Mouse (Mus musculus): ENCODE measurements around the gene Zdhhc21. TPM values are rescaled to one million over a fixed set of nuclear protein-coding genes. Genes with fewer than 3 reads are reported as not detected.

Zdhhc21 gene
- polyA plus RNA-seq, 1 experiment from 2014 or later, result 10.9 TPM

- Histone ChIP-seq H3K9ac (ENCODE audit: low read depth, low read length) (no peak within 1 kb of the TSS), H3K27me3 (replicated peaks; ENCODE audit: control insufficient read depth, insufficient read depth, low read length) (no peaks in the 10 kb centered on the region), H3K4me1 (replicated peaks; ENCODE audit: control insufficient read depth, insufficient read depth, low read length) (no peaks in the 10 kb centered on the region), H3K9me3 (ENCODE audit: control insufficient read depth, low read length) (no peaks in the 10 kb centered on the region), H3K36me3 (ENCODE audit: control insufficient read depth, insufficient read depth, low read length) (no peaks in the 10 kb centered on the region), H3K27ac (ENCODE audit: low read depth, low read length) (no peak within 1 kb of the TSS), H3K4me3 (ENCODE audit: low read depth, low read length) (no peak within 1 kb of the TSS), H3K4me2 (no peak within 1 kb of the TSS)
- WGBS, result 65% methylated on average over 19 of the region's 19 CpGs
- no peak for ATAC-seq (replicated peaks; ENCODE audit: low FRiP score)
- no peak for DNase-seq (ENCODE audit: low spot score)
These were observed 25.1 kb upstream of the Zdhhc21 start, which contains the start of gene Cer1 for GRCm38 (mm10) chr4:82884636-82885534. Gene Cer1 (minus strand): TSS chr4:82885148.

DNA sequence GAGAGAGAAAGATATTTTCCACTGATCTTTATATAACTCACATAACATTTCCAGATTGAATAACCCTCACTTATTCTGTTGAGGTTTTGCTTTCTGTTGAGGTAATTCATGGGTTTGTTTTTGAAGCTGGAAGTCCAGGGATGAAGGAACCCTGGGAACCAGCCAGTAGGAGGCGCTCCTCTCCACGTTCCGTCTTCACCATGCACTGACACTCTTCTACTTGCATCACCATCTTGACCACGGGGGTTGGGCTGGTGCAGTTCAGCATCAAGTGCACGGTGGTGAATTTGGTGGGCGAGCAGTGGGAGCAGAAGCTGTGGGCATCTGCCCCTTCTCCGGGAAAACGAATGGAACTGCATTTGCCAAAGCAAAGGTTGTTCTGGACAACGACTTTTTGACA, 22.7 kb upstream of the Zdhhc21 start:
- H3K4me2 ChIP-seq, result no peak overlapping the region
- WGBS, result 77% methylated on average over 9 of the region's 9 CpGs
- H3K27me3 ChIP-seq (replicated peaks; ENCODE audit: control insufficient read depth, insufficient read depth, low read length), result no peaks in the 10 kb centered on the region
- no peak overlapping the region for H3K9ac ChIP-seq (ENCODE audit: low read depth, low read length)
- no peaks in the 10 kb centered on the region for H3K36me3 ChIP-seq (ENCODE audit: control insufficient read depth, insufficient read depth, low read length)
- ATAC-seq (replicated peaks; ENCODE audit: low FRiP score) (no peak), DNase-seq (ENCODE audit: low spot score) (no peak)
- no peak overlapping the region for H3K27ac ChIP-seq (ENCODE audit: low read depth, low read length)
- H3K4me1 ChIP-seq (replicated peaks; ENCODE audit: control insufficient read depth, insufficient read depth, low read length), result no peaks in the 10 kb centered on the region
- H3K9me3 ChIP-seq (ENCODE audit: control insufficient read depth, low read length), result no peaks in the 10 kb centered on the region
- no peak overlapping the region for H3K4me3 ChIP-seq (ENCODE audit: low read depth, low read length)

- ATAC-seq (replicated peaks; ENCODE audit: low FRiP score) (no peak), DNase-seq (ENCODE audit: low spot score) (no peak)
- 74% methylated on average over 3 of the region's 3 CpGs for WGBS
- Histone ChIP-seq H3K4me1 (replicated peaks; ENCODE audit: control insufficient read depth, insufficient read depth, low read length) (no peaks in the 10 kb centered on the region), H3K9me3 (ENCODE audit: control insufficient read depth, low read length) (no peaks in the 10 kb centered on the region), H3K9ac (ENCODE audit: low read depth, low read length) (no peak overlapping the region), H3K4me2 (no peak overlapping the region), H3K27ac (ENCODE audit: low read depth, low read length) (no peak overlapping the region), H3K27me3 (replicated peaks; ENCODE audit: control insufficient read depth, insufficient read depth, low read length) (no peaks in the 10 kb centered on the region), H3K4me3 (ENCODE audit: low read depth, low read length) (no peak overlapping the region), H3K36me3 (ENCODE audit: control insufficient read depth, insufficient read depth, low read length) (no peaks in the 10 kb centered on the region)
These were observed 21.6 kb upstream of the Zdhhc21 start for GRCm38 (mm10) chr4:82881366-82881765.

- no peak overlapping the region for H3K4me3 ChIP-seq (ENCODE audit: low read depth, low read length)
- no peak for DNase-seq (ENCODE audit: low spot score)
- ATAC-seq (replicated peaks; ENCODE audit: low FRiP score), result no peak
- no peak overlapping the region for H3K9ac ChIP-seq (ENCODE audit: low read depth, low read length)
- no peaks in the 10 kb centered on the region for H3K4me1 ChIP-seq (replicated peaks; ENCODE audit: control insufficient read depth, insufficient read depth, low read length)
- no peaks in the 10 kb centered on the region for H3K9me3 ChIP-seq (ENCODE audit: control insufficient read depth, low read length)
- WGBS, result 80% methylated on average over 2 of the region's 2 CpGs
- H3K27me3 ChIP-seq (replicated peaks; ENCODE audit: control insufficient read depth, insufficient read depth, low read length), result no peaks in the 10 kb centered on the region
- no peaks in the 10 kb centered on the region for H3K36me3 ChIP-seq (ENCODE audit: control insufficient read depth, insufficient read depth, low read length)
- H3K27ac ChIP-seq (ENCODE audit: low read depth, low read length), result no peak overlapping the region
- H3K4me2 ChIP-seq, result no peak overlapping the region
These were observed 20.5 kb upstream of the Zdhhc21 start for GRCm38 (mm10) chr4:82880243-82880642.

- no peak overlapping the region for H3K27ac ChIP-seq (ENCODE audit: low read depth, low read length)
- no peaks in the 10 kb centered on the region for H3K36me3 ChIP-seq (ENCODE audit: control insufficient read depth, insufficient read depth, low read length)
- ATAC-seq (replicated peaks; ENCODE audit: low FRiP score), result no peak
- H3K4me1 ChIP-seq (replicated peaks; ENCODE audit: control insufficient read depth, insufficient read depth, low read length), result no peaks in the 10 kb centered on the region
- no peaks in the 10 kb centered on the region for H3K27me3 ChIP-seq (replicated peaks; ENCODE audit: control insufficient read depth, insufficient read depth, low read length)
- H3K4me2 ChIP-seq, result no peak overlapping the region
- H3K9ac ChIP-seq (ENCODE audit: low read depth, low read length), result no peak overlapping the region
- DNase-seq (ENCODE audit: low spot score), result no peak
- 82% methylated on average over 6 of the region's 6 CpGs for WGBS
- no peak overlapping the region for H3K4me3 ChIP-seq (ENCODE audit: low read depth, low read length)
- H3K9me3 ChIP-seq (ENCODE audit: control insufficient read depth, low read length), result no peaks in the 10 kb centered on the region
These were observed 19.4 kb upstream of the Zdhhc21 start for GRCm38 (mm10) chr4:82879152-82879551.

GRCm38 (mm10) chr4:82876656-82877055, 16.9 kb upstream of the Zdhhc21 start:
- H3K27me3 ChIP-seq (replicated peaks; ENCODE audit: control insufficient read depth, insufficient read depth, low read length), result no peaks in the 10 kb centered on the region
- 60% methylated on average over 2 of the region's 2 CpGs for WGBS
- no peaks in the 10 kb centered on the region for H3K9me3 ChIP-seq (ENCODE audit: control insufficient read depth, low read length)

DNA sequence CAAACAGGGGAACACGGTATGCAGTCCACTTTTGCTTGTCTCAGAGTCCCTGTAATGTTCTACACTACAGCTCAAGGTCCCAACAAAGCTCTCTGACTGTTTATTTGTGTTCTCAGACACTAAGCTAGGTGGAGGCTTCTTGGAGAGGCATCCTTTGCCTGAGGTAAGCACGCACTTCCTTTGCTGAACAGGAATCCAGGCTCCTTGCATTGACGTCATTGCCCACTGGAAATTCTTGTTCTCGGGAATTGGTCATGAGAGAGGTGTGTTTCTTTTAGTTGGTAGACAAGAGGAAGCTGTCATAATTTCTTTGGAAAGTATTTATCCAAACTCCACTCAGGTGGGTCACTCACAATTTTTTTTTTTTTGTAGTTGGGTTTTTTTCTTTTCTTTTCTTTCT, 15.8 kb upstream of the Zdhhc21 start:
- no peak overlapping the region for H3K9ac ChIP-seq (ENCODE audit: low read depth, low read length)
- H3K4me3 ChIP-seq (ENCODE audit: low read depth, low read length), result no peak overlapping the region
- WGBS, result 75% methylated on average over 4 of the region's 4 CpGs
- H3K4me2 ChIP-seq, result no peak overlapping the region
- no peaks in the 10 kb centered on the region for H3K36me3 ChIP-seq (ENCODE audit: control insufficient read depth, insufficient read depth, low read length)
- no peak overlapping the region for H3K27ac ChIP-seq (ENCODE audit: low read depth, low read length)
- ATAC-seq (replicated peaks; ENCODE audit: low FRiP score) (no peak), DNase-seq (ENCODE audit: low spot score) (no peak)
- H3K9me3 ChIP-seq (ENCODE audit: control insufficient read depth, low read length), result no peaks in the 10 kb centered on the region
- H3K27me3 ChIP-seq (replicated peaks; ENCODE audit: control insufficient read depth, insufficient read depth, low read length), result no peaks in the 10 kb centered on the region
- no peaks in the 10 kb centered on the region for H3K4me1 ChIP-seq (replicated peaks; ENCODE audit: control insufficient read depth, insufficient read depth, low read length)

More at GRCm38 (mm10) chr4:82876656-82877055, 16.9 kb upstream of the Zdhhc21 start:
- no peak overlapping the region for H3K4me3 ChIP-seq (ENCODE audit: low read depth, low read length)
- H3K4me2 ChIP-seq, result no peak overlapping the region
- H3K4me1 ChIP-seq (replicated peaks; ENCODE audit: control insufficient read depth, insufficient read depth, low read length), result no peaks in the 10 kb centered on the region
- DNase-seq (ENCODE audit: low spot score) (no peak), ATAC-seq (replicated peaks; ENCODE audit: low FRiP score) (no peak)
- H3K9ac ChIP-seq (ENCODE audit: low read depth, low read length), result no peak overlapping the region
- no peak overlapping the region for H3K27ac ChIP-seq (ENCODE audit: low read depth, low read length)
- H3K36me3 ChIP-seq (ENCODE audit: control insufficient read depth, insufficient read depth, low read length), result no peaks in the 10 kb centered on the region

GRCm38 (mm10) chr4:82874791-82875190, 15.0 kb upstream of the Zdhhc21 start:
- no peaks in the 10 kb centered on the region for H3K9me3 ChIP-seq (ENCODE audit: control insufficient read depth, low read length)
- ATAC-seq (replicated peaks; ENCODE audit: low FRiP score), result no peak

GRCm38 (mm10) chr4:82872548-82872947, 12.8 kb upstream of the Zdhhc21 start:
- no peak overlapping the region for H3K4me2 ChIP-seq
- H3K4me3 ChIP-seq (ENCODE audit: low read depth, low read length), result no peak overlapping the region
- H3K36me3 ChIP-seq (ENCODE audit: control insufficient read depth, insufficient read depth, low read length), result no peaks in the 10 kb centered on the region
- H3K27me3 ChIP-seq (replicated peaks; ENCODE audit: control insufficient read depth, insufficient read depth, low read length), result no peaks in the 10 kb centered on the region
- 77% methylated on average over 4 of the region's 4 CpGs for WGBS
- DNase-seq (ENCODE audit: low spot score), result no peak
- H3K27ac ChIP-seq (ENCODE audit: low read depth, low read length), result no peak overlapping the region
- no peaks in the 10 kb centered on the region for H3K4me1 ChIP-seq (replicated peaks; ENCODE audit: control insufficient read depth, insufficient read depth, low read length)
- no peaks in the 10 kb centered on the region for H3K9me3 ChIP-seq (ENCODE audit: control insufficient read depth, low read length)
- ATAC-seq (replicated peaks; ENCODE audit: low FRiP score), result no peak
- H3K9ac ChIP-seq (ENCODE audit: low read depth, low read length), result no peak overlapping the region

More at GRCm38 (mm10) chr4:82874791-82875190, 15.0 kb upstream of the Zdhhc21 start:
- H3K36me3 ChIP-seq (ENCODE audit: control insufficient read depth, insufficient read depth, low read length), result no peaks in the 10 kb centered on the region
- no peak for DNase-seq (ENCODE audit: low spot score)
- no peaks in the 10 kb centered on the region for H3K4me1 ChIP-seq (replicated peaks; ENCODE audit: control insufficient read depth, insufficient read depth, low read length)
- H3K27me3 ChIP-seq (replicated peaks; ENCODE audit: control insufficient read depth, insufficient read depth, low read length), result no peaks in the 10 kb centered on the region
- 55% methylated on average over 4 of the region's 4 CpGs for WGBS
- H3K4me3 ChIP-seq (ENCODE audit: low read depth, low read length), result no peak overlapping the region
- H3K9ac ChIP-seq (ENCODE audit: low read depth, low read length), result no peak overlapping the region
- no peak overlapping the region for H3K27ac ChIP-seq (ENCODE audit: low read depth, low read length)
- no peak overlapping the region for H3K4me2 ChIP-seq

All from liver, embryonic 11.5 days (tissue).